Mouse (Mus musculus) liver, adult 2 months (tissue): Measurements from ENCODE around the gene Nav2.

Source experiments
- CTCF ChIP-seq: fragments of 200-500 bp; IDR thresholded peaks from 2 replicates; pipeline ENCODE4 v1.5.1; 2011; ENCODE audit warnings: low read depth, low read length, control low read depth
- POLR2A ChIP-seq: fragments of 200-500 bp; IDR thresholded peaks from 2 replicates; pipeline ENCODE4 v1.6.1; 2011; ENCODE audit warnings: low read length, control low read depth; ENCODE audit not compliant: insufficient read depth; ENCODE audit errors: extremely low read depth

DNA sequence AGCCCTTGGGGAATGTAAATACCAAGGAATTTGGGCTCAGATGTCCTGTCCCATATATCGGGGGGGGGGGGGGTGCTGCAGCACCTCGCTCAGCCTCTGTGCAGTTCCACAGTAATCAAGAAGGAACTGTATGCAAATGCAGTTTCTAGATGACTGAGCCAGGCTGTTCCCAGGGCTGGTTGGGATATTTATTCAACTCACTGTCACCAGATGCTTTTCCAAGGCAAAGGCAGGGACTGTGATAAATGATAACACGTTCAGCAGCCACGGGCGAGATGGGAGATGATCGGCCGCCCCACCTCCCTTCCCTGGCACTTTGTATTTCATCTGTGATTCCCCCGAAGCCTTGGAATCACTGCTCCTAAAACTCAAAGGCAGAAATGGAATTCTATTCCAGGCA, 176.3 kb downstream of the Nav2 start:
- no peak for TF ChIP-seq POLR2A
- no peak for TF ChIP-seq CTCF
